Mouse (Mus musculus) neutrophil, adult 59 days (primary cell): ENCODE data around the gene Vtcn1. TPM values are rescaled to one million over a fixed set of nuclear protein-coding genes. Genes with fewer than 3 reads are reported as not detected.

Experiments
- total RNA-seq, 2 experiments: library from RNA; stranded (reverse); gene quantifications; 1 replicate in 1 of 2; 2 replicates in 1 of 2; pipeline ENCODE4 v1.2.4; 2023

Gene Vtcn1
- not detected for total RNA-seq

DNA sequence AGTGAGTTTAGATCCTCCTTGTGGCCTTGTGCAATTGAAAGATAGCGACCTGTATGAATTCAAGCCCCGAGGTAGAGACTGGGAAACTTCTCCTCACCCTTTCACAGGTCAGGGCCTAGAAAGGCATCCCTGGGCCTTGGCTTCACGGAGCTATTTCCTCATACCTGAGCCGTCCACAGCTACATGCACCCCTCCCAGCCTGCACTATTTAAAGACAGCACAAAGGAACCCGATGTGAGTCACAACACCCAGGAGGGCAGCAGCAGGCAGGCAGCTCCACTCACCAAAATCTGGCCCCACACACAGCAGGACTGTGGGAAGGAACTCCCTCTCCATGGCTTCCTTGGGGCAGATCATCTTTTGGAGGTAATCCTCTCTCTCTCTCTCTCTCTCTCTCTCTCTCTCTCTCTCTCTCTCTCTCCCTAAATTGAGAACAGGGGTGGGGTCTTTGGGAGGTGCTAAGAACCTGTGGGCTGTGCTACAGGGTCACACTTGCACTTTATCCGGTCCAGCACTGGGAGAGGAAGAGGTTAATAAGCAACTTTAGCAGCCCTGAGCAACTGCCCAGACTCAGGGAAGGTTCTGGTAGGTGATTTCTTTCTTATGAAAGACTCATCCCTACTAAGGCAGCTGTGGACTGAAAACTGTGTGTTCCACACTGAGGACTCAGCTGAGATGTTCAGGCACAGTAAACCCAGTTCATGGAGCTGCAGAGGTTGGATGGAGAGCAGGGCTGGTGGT, at the start of gene Vtcn1:
Gene Vtcn1 (plus strand): TSS at position 235 of the 741 bp plus-strand sequence.

GRCm38 (mm10) chr3:100921825-100922505, 96.7 kb downstream of the Vtcn1 start, which contains the start of gene Trim45:
Trim45 (plus strand) TSS chr3:100922202.

Other genes with a start within 250 kb of the Vtcn1 start
- 10 to 100 TPM; 43.1 to 43.7 TPM for gene Man1a2, start 140.0 kb upstream of the Vtcn1 start, total RNA-seq
- 1 to 10 TPM; 1.2 to 2.5 TPM for gene Trim45, start 96.7 kb downstream of the Vtcn1 start, total RNA-seq
- 10 to 100 TPM; 11.1 to 16.2 TPM for gene Ttf2, start 144.2 kb downstream of the Vtcn1 start, total RNA-seq
- 10 to 100 TPM; 63.3 to 68.3 TPM for gene Cd101, start 204.1 kb downstream of the Vtcn1 start, total RNA-seq